Mouse (Mus musculus) hematopoietic stem cell, adult 5-6 weeks (primary cell): ENCODE results near the gene Stac2. TPM values are rescaled to one million over a fixed set of nuclear protein-coding genes. Genes with fewer than 3 reads are reported as not detected.

ENCODE experiments used
- ATAC-seq, 2 experiments: fragments of 125-278 bp in 1 of 2; replicated peaks in 1 of 2; 2 replicates each; pipeline ENCODE4 v1.8.0; 2016 to 2017; ENCODE audit warnings: inconsistent platforms in 2 of 2, mild to moderate bottlenecking in 2 of 2, moderate number of reproducible peaks in 2 of 2, low read depth in 1 of 2, moderate TSS enrichment in 1 of 2; ENCODE audit not compliant: low FRiP score in 2 of 2, poor library complexity in 2 of 2, severe bottlenecking in 2 of 2, insufficient read depth in 1 of 2, low TSS enrichment in 1 of 2
- total RNA-seq: library from RNA; stranded (forward); fragments of 172-1452, 232-1000 nt; gene quantifications from 2 replicates; pipeline ENCODE4 v1.2.3, GENCODE M21; 2017

Gene Stac2
- total RNA-seq, 1 experiment from 2014 or later, result not detected

- no peak for ATAC-seq
Observed at GRCm38 (mm10) chr11:98057466-98057865, 4.2 kb upstream of the Stac2 start.

- no peak for ATAC-seq
Observed at GRCm38 (mm10) chr11:98052129-98052988, 903 bp downstream of the Stac2 start.

- no peak for ATAC-seq
Observed at GRCm38 (mm10) chr11:98051611-98052128, 1.6 kb downstream of the Stac2 start.

GRCm38 (mm10) chr11:98050940-98051339, 2.3 kb downstream of the Stac2 start:
- ATAC-seq, result no peak

GRCm38 (mm10) chr11:98050520-98050815, 2.8 kb downstream of the Stac2 start:
- ATAC-seq, result no peak

- ATAC-seq, result no peak
Observed at GRCm38 (mm10) chr11:98049672-98050519, 3.4 kb downstream of the Stac2 start.

- ATAC-seq, result no peak
Observed at GRCm38 (mm10) chr11:98047745-98048144, 5.5 kb downstream of the Stac2 start.

- ATAC-seq, result no peak
Observed at GRCm38 (mm10) chr11:98046466-98046865, 6.8 kb downstream of the Stac2 start.

GRCm38 (mm10) chr11:98045596-98045995, 7.7 kb downstream of the Stac2 start:
- ATAC-seq, result no peak

GRCm38 (mm10) chr11:98044074-98044473, 9.2 kb downstream of the Stac2 start:
- ATAC-seq, result no peak

- ATAC-seq, result no peak
Observed at GRCm38 (mm10) chr11:98042741-98043140, 10.5 kb downstream of the Stac2 start.

GRCm38 (mm10) chr11:98040975-98041374, 12.3 kb downstream of the Stac2 start:
- ATAC-seq, result no peak

- no peak for ATAC-seq
Observed at GRCm38 (mm10) chr11:98037871-98038270, 15.4 kb downstream of the Stac2 start.

- peak in 1 of 2 experiments; percentile 33; a peak in 1 of 4 replicates for ATAC-seq
Observed at GRCm38 (mm10) chr11:98035977-98036377, 17.3 kb downstream of the Stac2 start.

GRCm38 (mm10) chr11:98034840-98035239, 18.4 kb downstream of the Stac2 start:
- ATAC-seq, result no peak

- ATAC-seq, result no peak
Observed at GRCm38 (mm10) chr11:98034061-98034460, 19.2 kb downstream of the Stac2 start.

GRCm38 (mm10) chr11:98031443-98031770, 21.9 kb downstream of the Stac2 start:
- peak in 1 of 2 experiments; percentile 59; a peak in 3 of 4 replicates for ATAC-seq

GRCm38 (mm10) chr11:98030701-98031442, 22.4 kb downstream of the Stac2 start:
- ATAC-seq, result no peak
